ENCODE assay signal across 9 mouse cellular contexts in genomic region chr3:30506329-30507027, GRCm38 (mm10). TPM values are rescaled to one million over a fixed set of nuclear protein-coding genes. Genes with fewer than 3 reads are reported as not detected.
A peak's percentile ranks its signal among the peaks of the same experiment; 100 is the strongest.
DNase-seq lines count a peak whose midpoint lies in the region; ATAC-seq lines count a peak whose summit lies in the region.
"Had no signal": no experiment of that assay in that cellular context is flagged by ENCODE, and none has a peak within 500 bp of the region (broad histone marks: within the 10 kb centered on the region; RNA-seq: fewer than 3 reads in every experiment).

No protein-coding gene starts in this region.

- H3K36me3 ChIP-seq in heart, embryonic 15.5 days = no peaks in the 10 kb centered on the region
- no peaks in the 10 kb centered on the region for H3K36me3 ChIP-seq in hindbrain, embryonic 15.5 days
- H3K36me3 ChIP-seq in midbrain, embryonic 14.5 days (ENCODE audit: control insufficient read depth, insufficient read depth, low read length) = no peaks in the 10 kb centered on the region

- no peak for DNase-seq in heart, adult 9 months (ENCODE audit: low spot score in 2 of 2)
- DNase-seq in midbrain, embryonic 14.5 days = no peak
- DNase-seq in adrenal gland, postnatal 10 days = no peak
- DNase-seq in right cerebral cortex, adult 2 months (ENCODE audit: low spot score in 2 of 2) = no peak

- peak overlapping the region; percentile 93 for H3K27ac ChIP-seq in heart, embryonic 15.5 days
- peak overlapping the region; percentile 88 for H3K27ac ChIP-seq in brown adipose tissue, adult 24 weeks (replicated peaks; ENCODE audit: low read depth, low read length)
- H3K27ac ChIP-seq in hindbrain, embryonic 15.5 days (replicated peaks) = peak overlapping the region; percentile 56
- no peak overlapping the region; the same call in 1 of the 2 replicates for H3K27ac ChIP-seq in midbrain, embryonic 14.5 days (replicated peaks; ENCODE audit: low read depth, low read length)
- H3K27ac ChIP-seq: macrophage had no signal

- peak overlapping the region; percentile 71 for H3K4me3 ChIP-seq in heart, embryonic 15.5 days
- H3K4me3 ChIP-seq in brown adipose tissue, adult 24 weeks (ENCODE audit: insufficient read depth, low read depth, low read length) = peak overlapping the region; percentile 86
- peak overlapping the region; percentile 50 for H3K4me3 ChIP-seq in hindbrain, embryonic 15.5 days
- H3K4me3 ChIP-seq in midbrain, embryonic 14.5 days (replicated peaks; ENCODE audit: low read depth, low read length) = peak overlapping the region; percentile 54

- 10% methylated on average over 17 of the region's 17 CpGs for WGBS in heart, embryonic 15.5 days
- 6% methylated on average over 17 of the region's 17 CpGs for WGBS in hindbrain, embryonic 15.5 days
- 5% methylated on average over 17 of the region's 17 CpGs for WGBS in midbrain, embryonic 14.5 days

- H3K9me3 ChIP-seq in heart, embryonic 15.5 days (replicated peaks) = no peaks in the 10 kb centered on the region
- no peaks in the 10 kb centered on the region for H3K9me3 ChIP-seq in hindbrain, embryonic 15.5 days
- no peaks in the 10 kb centered on the region for H3K9me3 ChIP-seq in midbrain, embryonic 14.5 days (ENCODE audit: control insufficient read depth, low read length)

- H3K4me2 ChIP-seq in heart, embryonic 15.5 days = peak overlapping the region; percentile 97
- peak overlapping the region; percentile 83 for H3K4me2 ChIP-seq in hindbrain, embryonic 15.5 days
- H3K4me2 ChIP-seq in midbrain, embryonic 14.5 days (ENCODE audit: low read length) = peak overlapping the region; percentile 76

- H3K27me3 ChIP-seq in heart, embryonic 15.5 days = peaks cover 45% of the 10 kb centered on the region
- H3K27me3 ChIP-seq in hindbrain, embryonic 15.5 days = peaks cover 51% of the 10 kb centered on the region
- peaks cover 40% of the 10 kb centered on the region for H3K27me3 ChIP-seq in midbrain, embryonic 14.5 days (ENCODE audit: control insufficient read depth, insufficient read depth, low read length)

- 0 out of 2 replicates have a peak overlapping the region, but pooled peaks have one; percentile 69 for H3K9ac ChIP-seq in heart, embryonic 15.5 days
- H3K9ac ChIP-seq in hindbrain, embryonic 15.5 days = 0 out of 2 replicates have a peak overlapping the region, but pooled peaks have one; percentile 10
- H3K9ac ChIP-seq in midbrain, embryonic 14.5 days (replicated peaks; ENCODE audit: low read length) = peak overlapping the region; percentile 59; the same call in 1 of the 2 replicates

- peaks cover 35% of the 10 kb centered on the region for H3K4me1 ChIP-seq in heart, embryonic 15.5 days (replicated peaks)
- H3K4me1 ChIP-seq in brown adipose tissue, adult 24 weeks (ENCODE audit: control insufficient read depth, insufficient read depth, insufficient read length, low read length) = peaks cover 9% of the 10 kb centered on the region; the same call in 1 of the 2 replicates
- peaks cover 29% of the 10 kb centered on the region for H3K4me1 ChIP-seq in hindbrain, embryonic 15.5 days (replicated peaks)
- peaks cover 15% of the 10 kb centered on the region; the same call in 1 of the 2 replicates for H3K4me1 ChIP-seq in midbrain, embryonic 14.5 days (ENCODE audit: control insufficient read depth, insufficient read depth, low read length)

- no peak for ATAC-seq in heart, embryonic 15.5 days (replicated peaks; ENCODE audit: insufficient number of reproducible peaks, insufficient read depth, low FRiP score, low read depth)
- ATAC-seq in hindbrain, embryonic 15.5 days (ENCODE audit: low FRiP score, low read depth) = no peak
- ATAC-seq in midbrain, embryonic 14.5 days (ENCODE audit: low FRiP score, low TSS enrichment) = no peak
- ATAC-seq in erythroid progenitor cell, adult 5-6 weeks (replicated peaks; ENCODE audit: low FRiP score, poor library complexity, severe bottlenecking) = no peak

RNA-seq across cellular contexts. Expression of gene Mecom, which starts 41.3 kb away (rescaled TPM):
- 17.3 and 24.1 TPM in 2 replicates for polyA plus RNA-seq in heart, embryonic 15.5 days (2015; fragmentation: Nextera tagmentation; extraction: Ambion mirVana)
- 6.1 and 9.2 TPM in 2 replicates for polyA plus RNA-seq in brown adipose tissue, adult 24 weeks (2012; ENCODE audit: insufficient read depth, insufficient read length, missing spikeins)
- 6.9 and 9.5 TPM in 2 replicates for polyA plus RNA-seq in hindbrain, embryonic 15.5 days (2015; fragmentation: Nextera tagmentation; extraction: Ambion mirVana)
- polyA plus RNA-seq in midbrain, embryonic 14.5 days (2014; fragmentation: Nextera tagmentation; extraction: Ambion mirVana) = 4.6 and 10.1 TPM in 2 replicates
- total RNA-seq in adrenal gland, postnatal 10 days (2021) = 10 to 100 TPM; 14.9 to 20.3 TPM
- total RNA-seq in erythroid progenitor cell, adult 5-6 weeks (2015; ENCODE audit: low replicate concordance) = not detected in 2 replicates
- total RNA-seq in erythroid progenitor cell, adult 5-6 weeks (2017; ENCODE audit: low replicate concordance) = 0.64 and 0.68 TPM in 2 replicates
- polyA plus RNA-seq: macrophage had no signal

Comparison
In these comparisons a context has a peak if more than half of its experiments do, and no peak if none do; other contexts are left out.
1. H3K9ac ChIP-seq: peak in every context shown above with its lines; median percentile 69 in heart, embryonic 15.5 days; 59 in midbrain, embryonic 14.5 days; 10 in hindbrain, embryonic 15.5 days.